Mouse (Mus musculus) CH12.LX (cell line): ENCODE measurements around the gene Pde4b.

Source experiments
- CHD1 ChIP-seq: IDR thresholded peaks from 2 replicates; pipeline ENCODE4 v1.6.1; 2012; ENCODE audit warnings: low read depth, low read length, improper control_type of control experiment, inconsistent platforms
- CTCF ChIP-seq, 2 experiments: IDR thresholded peaks in 1 of 2; conservative IDR thresholded peaks in 1 of 2; 2 replicates each; pipeline ENCODE4 v1.5.1; 2011 to 2012; ENCODE audit warnings: low read depth in 2 of 2, low read length in 2 of 2, improper control_type of control experiment in 1 of 2, inconsistent platforms in 1 of 2, mild to moderate bottlenecking in 1 of 2, moderate library complexity in 1 of 2
- ELF1 ChIP-seq: IDR thresholded peaks from 2 replicates; pipeline ENCODE4 v1.6.1; 2014; ENCODE audit warnings: low read depth, mild to moderate bottlenecking, inconsistent platforms, low read length, improper control_type of control experiment
- EP300 ChIP-seq: IDR thresholded peaks from 2 replicates; pipeline ENCODE4 v1.6.1; 2011; ENCODE audit warnings: low read length, improper control_type of control experiment
- JUND ChIP-seq: conservative IDR thresholded peaks from 2 replicates; pipeline ENCODE4 v1.6.1; 2011; ENCODE audit warnings: low read depth, low read length, improper control_type of control experiment
- MAZ ChIP-seq: IDR thresholded peaks from 2 replicates; pipeline ENCODE4 v1.6.1; 2012; ENCODE audit warnings: low read depth, mild to moderate bottlenecking, inconsistent platforms, low read length, improper control_type of control experiment, moderate library complexity
- NELFE ChIP-seq: IDR thresholded peaks from 2 replicates; pipeline ENCODE4 v1.6.1; 2011; ENCODE audit warnings: low read depth, low read length, improper control_type of control experiment
- POLR2A ChIP-seq: IDR thresholded peaks from 2 replicates; pipeline ENCODE4 v1.6.1; 2011; ENCODE audit warnings: low read depth, mild to moderate bottlenecking, improper control_type of control experiment, low read length
- RCOR1 ChIP-seq: conservative IDR thresholded peaks from 2 replicates; pipeline ENCODE4 v1.6.1; 2012; ENCODE audit warnings: low read depth, mild to moderate bottlenecking, inconsistent platforms, low read length, improper control_type of control experiment
- USF1 ChIP-seq: IDR thresholded peaks from 2 replicates; pipeline ENCODE4 v1.6.1; 2014; ENCODE audit warnings: low read depth, mild to moderate bottlenecking, inconsistent platforms, low read length, improper control_type of control experiment
- ZKSCAN1 ChIP-seq: IDR thresholded peaks from 2 replicates; pipeline ENCODE4 v1.6.1; 2012; ENCODE audit warnings: low read depth, inconsistent platforms, low read length, improper control_type of control experiment, borderline replicate concordance
- ZMIZ1 ChIP-seq: IDR thresholded peaks from 2 replicates; pipeline ENCODE4 v1.6.1; 2012; ENCODE audit warnings: low read depth, mild to moderate bottlenecking, inconsistent platforms, low read length, improper control_type of control experiment

- TF ChIP-seq ZKSCAN1 (no peak), CTCF (conservative IDR thresholded peaks at IDR 0.05 in 1 of 2, IDR thresholded peaks at IDR 0.05 in 1 of 2; ENCODE audit: low read depth in 2 of 2, low read length in 2 of 2) (no peak), JUND (no peak), POLR2A (no peak), USF1 (no peak), CHD1 (no peak), ELF1 (no peak), MAZ (no peak), ZMIZ1 (no peak), RCOR1 (no peak), EP300 (no peak), NELFE (no peak)
These were observed 501.5 kb downstream of the Pde4b start for GRCm38 (mm10) chr4:102588668-102589455.
